Mouse (Mus musculus) left cerebral cortex, adult 9 months (tissue): ENCODE measurements around the gene Spef1.
A peak's percentile ranks its signal among the peaks of the same experiment; 100 is the strongest.

Source experiments
- DNase-seq, 2 experiments: peaks; one replicate each; pipeline ENCODE4 v3.0.0; 2022; ENCODE audit warnings: low spot score in 2 of 2

Gene Spef1

GRCm38 (mm10) chr2:131206778-131207177 is 19.7 kb upstream of the Spef1 start, which contains the start of gene Ap5s1:
Gene Ap5s1 (plus strand): TSS chr2:131207078.
- DNase-seq = no peak

GRCm38 (mm10) chr2:131205521-131206182 is 18.6 kb upstream of the Spef1 start:
- DNase-seq = no peak

- peak; percentile 85 to 89 for DNase-seq
Observed at GRCm38 (mm10) chr2:131204410-131204981, 17.4 kb upstream of the Spef1 start.

GRCm38 (mm10) chr2:131203816-131204409 is 16.8 kb upstream of the Spef1 start:
- no peak for DNase-seq

- no peak for DNase-seq
Observed at GRCm38 (mm10) chr2:131201262-131201661, 14.2 kb upstream of the Spef1 start.

- no peak for DNase-seq
Observed at GRCm38 (mm10) chr2:131200710-131201109, 13.6 kb upstream of the Spef1 start.

- DNase-seq = no peak
Observed at GRCm38 (mm10) chr2:131196606-131197316, 9.7 kb upstream of the Spef1 start.

GRCm38 (mm10) chr2:131191005-131191390 is 3.9 kb upstream of the Spef1 start:
- no peak for DNase-seq

GRCm38 (mm10) chr2:131190344-131191004 is 3.4 kb upstream of the Spef1 start:
- no peak for DNase-seq

- DNase-seq = no peak
Observed at GRCm38 (mm10) chr2:131189521-131190309, 2.6 kb upstream of the Spef1 start.

GRCm38 (mm10) chr2:131188311-131188710 is 1.2 kb upstream of the Spef1 start:
- no peak for DNase-seq

- no peak for DNase-seq
Observed at GRCm38 (mm10) chr2:131187602-131187922, 480 bp upstream of the Spef1 start.

- DNase-seq = no peak
Observed at GRCm38 (mm10) chr2:131186343-131186742, 739 bp downstream of the Spef1 start.

- DNase-seq = peak in 1 of 2 experiments; percentile 81
Observed at GRCm38 (mm10) chr2:131179990-131180587, 7.0 kb downstream of the Spef1 start, which contains the start of gene Cenpb. Gene Cenpb (minus strand): TSS chr2:131180067.

GRCm38 (mm10) chr2:131179246-131179886 is 7.7 kb downstream of the Spef1 start:
- DNase-seq = peak in 1 of 2 experiments; percentile 61

- no peak for DNase-seq
Observed at GRCm38 (mm10) chr2:131178828-131179245, 8.2 kb downstream of the Spef1 start.

GRCm38 (mm10) chr2:131177932-131178331 is 9.2 kb downstream of the Spef1 start:
- DNase-seq = no peak

GRCm38 (mm10) chr2:131176491-131176890 is 10.6 kb downstream of the Spef1 start:
- DNase-seq = no peak

GRCm38 (mm10) chr2:131175945-131176309 is 11.2 kb downstream of the Spef1 start:
- DNase-seq = no peak

GRCm38 (mm10) chr2:131175286-131175944 is 11.7 kb downstream of the Spef1 start:
- no peak for DNase-seq
